Mouse (Mus musculus): ENCODE results near the gene Rundc3a. TPM values are rescaled to one million over a fixed set of nuclear protein-coding genes. Genes with fewer than 3 reads are reported as not detected.

Rundc3a gene
- total RNA-seq, 4 experiments from 2014 or later, result 0.21 TPM; not detected in 3

GRCm38 (mm10) chr11:102392441-102393237 is 564 bp upstream of the Rundc3a start:
- no peak for DNase-seq (ENCODE audit: low spot score in 2 of 2)

GRCm38 (mm10) chr11:102393719-102394420 is 667 bp downstream of the Rundc3a start:
- no peak for DNase-seq (ENCODE audit: low spot score in 2 of 2)

- DNase-seq (ENCODE audit: low spot score in 2 of 2), result no peak
Observed at GRCm38 (mm10) chr11:102394421-102395124, 1.4 kb downstream of the Rundc3a start.

GRCm38 (mm10) chr11:102395250-102395649 is 2.0 kb downstream of the Rundc3a start:
- no peak for DNase-seq (ENCODE audit: low spot score in 2 of 2)

- DNase-seq (ENCODE audit: low spot score in 2 of 2), result no peak
Observed at GRCm38 (mm10) chr11:102396263-102396662, 3.1 kb downstream of the Rundc3a start.

GRCm38 (mm10) chr11:102396671-102397141 is 3.5 kb downstream of the Rundc3a start:
- no peak for DNase-seq (ENCODE audit: low spot score in 2 of 2)

GRCm38 (mm10) chr11:102398007-102398825 is 5.0 kb downstream of the Rundc3a start:
- no peak for DNase-seq (ENCODE audit: low spot score in 2 of 2)

- DNase-seq (ENCODE audit: low spot score in 2 of 2), result no peak
Observed at GRCm38 (mm10) chr11:102399107-102399506, 5.9 kb downstream of the Rundc3a start.

GRCm38 (mm10) chr11:102399610-102400072 is 6.4 kb downstream of the Rundc3a start:
- DNase-seq (ENCODE audit: low spot score in 2 of 2), result no peak

GRCm38 (mm10) chr11:102400513-102401084 is 7.4 kb downstream of the Rundc3a start:
- DNase-seq (ENCODE audit: low spot score in 2 of 2), result no peak

GRCm38 (mm10) chr11:102401898-102402500 is 8.8 kb downstream of the Rundc3a start:
- DNase-seq (ENCODE audit: low spot score in 2 of 2), result no peak

GRCm38 (mm10) chr11:102403657-102404056 is 10.5 kb downstream of the Rundc3a start:
- DNase-seq (ENCODE audit: low spot score in 2 of 2), result no peak

GRCm38 (mm10) chr11:102404161-102405010 is 11.2 kb downstream of the Rundc3a start:
- no peak for DNase-seq (ENCODE audit: low spot score in 2 of 2)

GRCm38 (mm10) chr11:102405544-102406285 is 12.5 kb downstream of the Rundc3a start:
- DNase-seq (ENCODE audit: low spot score in 2 of 2), result no peak

GRCm38 (mm10) chr11:102406401-102406800 is 13.2 kb downstream of the Rundc3a start:
- DNase-seq (ENCODE audit: low spot score in 2 of 2), result no peak

GRCm38 (mm10) chr11:102406900-102407833 is 14.0 kb downstream of the Rundc3a start:
- DNase-seq (ENCODE audit: low spot score in 2 of 2), result peak; percentile 81 to 90

- peak in 1 of 2 experiments; percentile 34 for DNase-seq (ENCODE audit: low spot score in 2 of 2)
Observed at GRCm38 (mm10) chr11:102407834-102408215, 14.6 kb downstream of the Rundc3a start, which contains the start of gene Slc25a39. Gene Slc25a39, minus strand, starts transcription at chr11:102407946.
